Mouse (Mus musculus): ENCODE data around the gene Cat.

GRCm38 (mm10) chr2:103465429-103465828 lies 19.5 kb downstream of the Cat start:
- TF ChIP-seq CTCF (IDR thresholded peaks at IDR 0.05; ENCODE audit: low read depth, low read length) (no peak), POLR2A (IDR thresholded peaks at IDR 0.05; ENCODE audit: insufficient read depth, low read length) (no peak), EP300 (IDR thresholded peaks at IDR 0.05; ENCODE audit: insufficient read depth, low read depth, low read length) (no peak)

Data from ES-Bruce4 (cell line).